Mouse (Mus musculus) B cell, adult 2 months (primary cell): Measurements from ENCODE around the gene Mpig6b.
"Not testable (repeated sequence)": the region's sequence is repeated elsewhere in the genome, so short reads cannot be mapped to it uniquely, and the experiment has no call there.

Experiments used
- DNase-seq, 2 experiments: peaks; one replicate each; pipeline ENCODE4 v3.0.0; 2022

The Mpig6b gene

DNA sequence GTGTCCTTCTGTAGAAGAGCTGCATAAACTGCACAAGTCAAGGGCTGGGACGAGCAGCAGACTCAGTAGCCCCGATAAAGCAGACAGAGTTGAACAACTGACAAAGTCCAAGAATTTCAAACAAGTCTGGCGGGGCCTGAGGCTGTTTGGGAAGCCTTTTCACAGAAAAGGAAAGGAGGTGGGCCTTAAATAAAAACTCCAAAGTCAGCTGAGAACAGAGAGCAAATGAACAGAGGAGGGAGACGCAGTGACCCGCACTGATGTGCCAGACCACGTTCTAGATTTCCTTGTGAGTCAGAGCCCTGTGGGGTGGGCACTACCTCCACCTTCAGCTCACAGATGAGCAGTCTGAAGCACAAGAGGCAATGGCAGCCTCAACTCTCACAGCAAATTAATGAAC lies 31.1 kb downstream of the Mpig6b start:
- DNase-seq: no peak

DNA sequence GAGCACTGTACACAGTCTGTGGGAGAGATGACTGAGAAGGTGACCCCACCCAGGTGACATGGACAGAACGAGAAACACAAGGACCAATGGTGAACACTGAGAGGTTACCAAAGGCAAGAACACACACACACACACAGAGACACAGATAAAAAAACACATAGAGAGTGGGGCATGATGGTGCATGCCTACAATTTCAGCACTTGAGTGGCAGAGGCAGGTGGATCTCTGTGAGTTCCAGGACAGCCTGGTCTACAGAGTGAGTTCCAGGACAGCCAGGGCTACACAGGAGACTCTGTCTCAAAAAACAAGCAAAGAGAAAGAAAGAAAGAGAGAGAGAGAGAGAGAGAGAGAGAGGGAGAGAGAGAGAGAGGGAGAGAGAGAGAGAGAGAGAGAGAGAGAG lies 32.3 kb downstream of the Mpig6b start:
- not testable (repeated sequence) for DNase-seq

DNA sequence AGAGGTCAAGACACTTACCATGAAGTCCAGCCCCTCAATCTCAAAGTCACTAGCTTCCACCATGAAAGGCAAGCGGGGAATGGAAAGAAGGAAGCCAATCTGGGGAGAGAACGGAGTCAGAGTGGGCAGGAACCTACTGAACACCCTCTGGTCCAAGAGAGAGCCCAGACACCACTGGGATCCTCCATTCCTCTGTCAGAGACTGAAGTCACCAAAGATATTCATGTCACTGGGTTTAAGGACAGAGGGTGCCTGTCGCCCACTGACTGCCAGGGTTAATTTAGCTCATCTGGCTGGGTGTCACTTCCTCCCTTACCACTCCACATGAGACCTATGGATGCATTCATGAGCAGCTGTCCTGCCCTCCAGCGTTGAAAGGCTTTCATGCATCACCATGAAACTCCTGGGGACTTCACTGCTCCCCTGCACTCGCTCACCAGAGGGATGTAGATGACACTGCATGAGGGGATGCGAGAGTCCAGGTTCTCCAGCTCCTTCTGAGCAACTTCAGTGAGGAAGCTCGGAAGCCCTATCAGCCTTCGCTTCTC lies 33.6 kb downstream of the Mpig6b start:
- DNase-seq: peak in 1 of 2 experiments; percentile 30

DNA sequence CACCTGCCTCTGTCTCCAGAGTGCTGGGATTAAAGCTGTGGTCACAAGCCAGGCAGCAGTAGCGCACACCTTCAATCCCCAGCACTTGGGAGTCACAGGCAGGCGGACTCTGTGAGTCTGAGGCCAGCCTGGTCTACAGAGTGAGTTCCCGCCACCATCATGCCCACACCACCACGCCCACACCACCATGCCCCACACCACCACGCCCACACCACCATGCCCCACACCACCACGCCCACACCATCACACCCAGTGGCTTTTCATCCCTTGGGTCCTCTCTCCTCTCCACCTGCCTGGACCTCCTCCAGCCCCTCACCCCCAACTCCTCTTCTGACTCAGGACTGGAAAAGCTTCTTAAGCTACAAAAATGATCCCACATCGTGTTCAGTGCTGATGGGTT lies 34.1 kb downstream of the Mpig6b start:
- DNase-seq: no peak

DNA sequence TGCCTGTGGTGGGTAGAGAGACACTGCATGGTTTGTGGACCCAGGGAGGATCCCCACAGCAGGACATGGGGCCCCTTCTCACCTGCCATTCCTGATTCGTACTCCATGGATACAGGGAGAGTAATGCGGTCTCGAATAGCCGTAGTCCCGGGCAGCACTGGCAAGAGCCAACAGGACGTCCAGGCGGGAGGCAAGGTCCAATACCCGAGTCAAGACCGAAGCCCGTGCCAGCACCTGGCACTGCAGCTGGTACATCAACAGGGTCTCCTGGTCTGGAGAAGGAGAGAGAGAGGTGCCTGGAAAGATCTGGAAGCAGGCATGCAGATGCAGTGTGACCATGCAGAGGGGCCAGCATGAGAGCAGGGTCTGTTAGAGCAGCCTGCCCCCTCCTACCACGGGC lies 34.7 kb downstream of the Mpig6b start:
- DNase-seq: no peak

DNA sequence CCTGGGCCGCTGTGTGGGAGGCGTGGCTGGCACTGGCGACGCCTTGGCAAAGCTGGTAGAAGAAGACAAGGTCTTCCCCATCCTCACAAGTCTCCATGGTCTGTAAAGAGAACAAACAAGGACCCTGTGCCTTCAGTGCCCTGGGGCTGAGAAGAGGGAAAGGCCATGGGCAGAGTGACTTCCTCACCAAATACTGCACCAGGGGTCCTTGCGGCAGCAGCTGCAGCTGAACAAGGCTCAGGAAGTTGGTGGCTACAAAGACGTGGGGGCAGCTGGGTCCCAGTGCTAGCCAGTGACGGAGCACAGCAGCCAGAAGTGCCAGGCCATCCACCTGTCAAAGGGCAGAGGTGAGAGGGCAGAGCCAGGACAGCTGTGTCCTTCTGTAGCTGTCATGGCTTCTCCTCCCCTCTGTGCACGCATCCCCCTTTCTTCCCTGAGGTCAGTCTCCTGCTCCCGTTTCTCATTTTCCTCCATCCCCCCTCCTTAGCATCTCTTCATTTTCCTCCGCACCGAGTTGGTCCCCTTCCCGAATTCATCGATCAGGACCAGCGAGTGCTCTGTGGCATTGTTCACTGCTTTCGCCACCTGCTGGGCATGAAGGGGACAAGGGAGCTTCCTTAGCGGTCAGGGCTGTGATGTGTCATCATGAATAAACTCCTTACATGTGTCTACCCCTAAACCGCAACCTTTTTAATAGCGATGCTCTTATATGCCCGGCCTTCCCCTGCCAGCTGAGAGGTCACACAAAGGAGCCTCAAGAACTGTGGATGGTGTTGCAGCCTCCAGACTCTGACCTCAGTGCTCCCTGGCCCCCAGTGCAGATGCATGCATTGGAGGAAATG lies 36.1 kb downstream of the Mpig6b start:
- DNase-seq: peak; percentile 49 to 51

DNA sequence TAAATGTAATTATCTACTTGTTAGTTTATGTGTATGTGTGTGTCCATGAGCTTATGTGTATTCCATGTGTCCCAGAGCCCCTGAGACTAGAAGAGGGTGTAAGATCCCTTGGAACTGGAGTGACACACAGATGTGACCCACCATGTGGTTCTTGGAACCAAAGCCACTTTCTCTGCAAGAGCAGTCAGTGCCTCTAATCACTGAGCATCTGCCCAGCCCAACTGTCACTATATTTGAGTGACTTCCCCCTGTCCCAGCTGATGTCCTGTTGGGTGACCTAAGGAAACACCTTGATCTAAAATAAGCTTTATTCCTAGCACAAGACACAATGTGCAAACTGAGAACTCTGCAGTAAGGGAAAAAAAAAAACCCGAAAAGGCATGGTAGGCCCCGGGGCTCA lies 37.7 kb downstream of the Mpig6b start:
- no peak for DNase-seq

DNA sequence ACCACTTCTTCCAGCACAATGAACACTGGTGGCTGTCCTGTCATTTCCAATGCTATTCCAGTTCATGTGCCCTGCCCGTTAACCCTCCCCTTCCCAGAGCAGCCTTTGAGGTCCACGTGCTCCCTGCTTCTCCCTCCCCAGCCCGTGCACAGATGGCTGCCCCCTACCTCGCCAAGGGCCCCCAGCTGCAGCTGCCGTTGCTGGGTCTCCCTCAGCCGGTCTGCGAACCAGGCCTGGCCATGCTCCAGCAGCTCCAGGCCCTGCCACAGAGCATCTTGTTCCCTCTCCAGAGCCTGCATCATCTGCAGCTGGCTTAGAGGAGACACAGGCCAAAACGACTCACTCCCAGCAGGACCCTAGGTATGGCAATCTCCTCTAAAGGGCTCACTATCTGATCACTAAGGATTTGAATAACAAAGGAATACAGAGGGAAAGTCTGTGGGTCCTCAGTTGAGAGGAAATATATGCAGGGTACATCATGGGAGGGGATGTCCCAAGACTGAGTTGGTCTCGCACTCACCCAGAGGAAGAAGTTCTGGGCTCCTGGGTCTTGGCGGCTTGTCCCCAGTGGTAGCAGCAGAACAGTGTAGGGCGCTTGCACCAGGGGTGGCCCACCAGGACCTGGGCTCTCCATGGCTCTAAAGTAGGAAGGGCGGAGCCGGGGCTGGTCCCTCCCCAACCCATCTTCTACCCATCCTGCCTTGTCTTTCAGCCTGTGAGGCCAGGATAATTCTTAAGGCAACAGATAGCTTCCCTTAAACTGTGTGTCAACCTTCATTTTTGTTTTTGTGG lies 38.5 kb downstream of the Mpig6b start, which contains the start of gene Sapcd1:
Gene Sapcd1 (minus strand): TSS at position 740 of the 792 bp plus-strand sequence.
- peak; percentile 48 to 56 for DNase-seq

DNA sequence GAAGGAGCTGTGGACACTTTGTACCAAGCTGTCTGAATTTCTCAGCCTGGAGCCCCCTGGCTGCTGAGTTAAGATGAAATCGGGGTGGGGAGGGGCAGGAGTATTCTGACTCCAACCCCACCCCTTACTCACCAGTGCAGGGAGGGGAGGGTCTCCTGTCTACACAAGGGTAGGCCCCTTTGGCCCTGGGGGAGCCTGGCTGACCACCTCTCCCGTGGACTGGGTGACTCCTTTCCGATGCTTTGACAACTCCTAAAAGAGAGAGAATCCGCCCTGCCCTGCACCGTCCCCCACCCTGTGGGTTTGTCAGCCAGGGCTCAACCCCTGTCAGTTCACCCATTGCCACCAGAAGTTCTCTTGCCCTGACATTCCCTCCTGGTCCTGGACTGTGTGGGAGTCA lies 39.8 kb downstream of the Mpig6b start:
- no peak for DNase-seq

DNA sequence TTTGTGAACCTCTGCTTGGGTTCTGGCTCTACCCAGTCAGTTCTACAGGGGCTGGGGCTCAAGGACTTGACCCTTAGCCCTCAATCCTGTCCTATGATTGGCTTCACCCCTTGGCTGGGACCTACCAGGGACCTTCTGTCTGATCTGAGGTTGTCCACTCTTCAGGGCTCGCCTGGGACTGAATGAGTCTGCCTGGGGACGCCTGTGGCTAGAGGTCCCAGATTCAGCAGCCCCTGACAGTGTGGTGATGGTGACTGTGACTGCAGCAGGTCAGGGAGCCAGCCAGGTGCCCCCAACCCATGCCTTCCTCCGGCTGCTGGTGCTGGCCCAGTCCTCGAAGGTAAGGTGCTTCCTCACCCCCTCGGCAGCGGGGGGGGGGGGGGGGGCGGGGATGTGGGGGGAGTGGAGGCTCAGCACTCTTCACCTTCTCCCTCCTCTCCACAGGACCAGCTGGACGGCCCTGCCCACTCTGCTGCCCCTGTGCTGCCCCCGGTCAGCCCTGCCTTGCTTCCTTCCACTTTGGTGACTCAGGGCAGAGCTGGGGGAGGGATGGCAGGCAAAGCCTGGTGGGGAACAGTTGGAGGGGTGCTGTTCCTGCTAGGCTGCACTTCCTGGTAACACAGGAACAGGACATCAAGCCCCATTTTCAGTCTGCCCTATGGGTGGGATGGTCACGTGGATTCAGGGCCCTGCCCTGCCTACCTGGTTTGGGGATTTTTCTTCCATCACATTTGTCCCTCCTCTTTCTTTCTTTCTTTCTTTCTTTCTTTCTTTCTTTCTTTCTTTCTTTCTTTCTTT lies 41.1 kb downstream of the Mpig6b start:
- DNase-seq: no peak

DNA sequence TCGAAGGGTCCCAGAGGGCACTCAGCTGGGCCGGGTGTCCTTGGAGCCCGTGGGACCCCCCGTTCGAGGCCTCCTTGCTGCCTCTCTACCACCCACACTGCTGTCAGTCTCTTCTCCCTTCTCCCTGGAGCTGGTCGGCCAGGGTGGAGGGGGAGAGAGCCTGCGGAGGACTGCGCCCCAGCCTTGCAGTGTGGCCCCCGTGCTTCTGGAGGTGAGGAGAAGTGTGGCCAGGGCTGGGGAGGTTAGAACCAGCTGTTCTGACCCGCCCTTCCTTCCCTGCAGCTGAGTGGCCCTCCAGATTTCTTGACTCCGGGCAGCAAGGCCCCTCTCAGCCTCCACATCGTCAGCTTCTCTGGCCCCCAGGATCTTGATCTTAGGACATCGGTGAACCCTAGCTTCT lies 41.7 kb downstream of the Mpig6b start:
- DNase-seq: no peak

DNA sequence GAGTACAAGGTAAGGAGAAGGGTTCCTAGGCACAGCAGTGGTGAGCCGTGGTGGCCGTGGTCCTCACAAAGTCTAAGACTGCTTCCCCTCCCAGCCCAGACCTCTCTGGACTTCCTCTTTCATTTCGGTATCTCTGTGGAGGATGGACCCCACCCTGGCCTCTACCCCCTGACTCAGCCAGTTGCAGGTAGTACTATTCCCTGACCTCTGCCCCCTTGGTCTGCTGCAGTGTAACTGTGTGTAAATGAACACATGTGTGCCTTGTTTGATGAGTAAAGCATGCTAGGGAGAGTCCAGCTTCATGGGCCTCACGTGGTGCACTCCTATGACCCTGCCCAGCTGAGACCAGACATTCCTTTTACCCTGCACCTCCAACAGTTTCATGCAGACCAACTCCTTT lies 42.2 kb downstream of the Mpig6b start:
- DNase-seq: peak; percentile 31 to 40

DNA sequence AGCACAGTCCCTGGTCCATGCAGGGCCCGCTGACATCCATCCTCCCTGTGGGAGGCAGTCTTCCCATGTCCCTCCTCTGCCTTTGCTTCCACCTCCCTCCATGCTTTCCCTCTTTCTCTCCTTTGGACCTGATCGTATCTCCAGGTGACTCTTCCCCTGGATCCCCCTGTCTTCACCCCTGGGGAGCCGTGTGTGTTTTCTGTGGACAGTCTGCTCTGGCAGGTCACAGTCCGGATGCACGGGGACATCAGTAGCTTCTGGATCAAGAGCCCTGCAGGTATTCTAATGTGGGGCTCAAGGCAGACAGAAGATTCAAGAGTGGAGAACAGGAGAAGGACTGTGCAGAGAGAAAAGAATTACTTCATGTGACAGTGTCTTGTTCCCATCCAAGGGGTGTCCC lies 42.8 kb downstream of the Mpig6b start:
- DNase-seq: no peak

DNA sequence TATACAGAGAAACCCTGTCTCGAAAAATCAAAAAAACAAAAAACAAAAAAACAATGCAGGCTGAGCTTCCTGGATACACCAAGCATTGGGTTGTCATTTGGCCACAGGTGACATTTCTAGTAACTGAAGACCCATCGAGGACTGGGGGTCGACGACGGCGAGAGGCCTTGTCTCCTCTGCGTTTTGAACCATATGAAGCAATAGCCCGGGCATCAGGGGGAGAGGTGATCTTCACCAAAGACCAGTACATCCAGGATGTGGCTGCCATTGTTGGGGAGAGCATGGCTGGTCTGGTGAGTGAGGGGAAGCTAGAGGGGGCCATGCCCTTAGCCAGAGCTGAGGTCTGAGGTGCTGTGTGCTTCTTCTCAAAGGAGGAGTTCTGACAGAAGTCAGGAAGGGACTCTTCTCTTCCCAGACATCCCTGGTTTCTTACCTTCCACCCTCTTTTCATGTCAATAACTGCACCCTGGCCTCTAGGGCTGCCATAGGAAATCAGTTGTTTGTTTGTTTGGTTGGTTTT lies 43.4 kb downstream of the Mpig6b start:
- no peak for DNase-seq

DNA sequence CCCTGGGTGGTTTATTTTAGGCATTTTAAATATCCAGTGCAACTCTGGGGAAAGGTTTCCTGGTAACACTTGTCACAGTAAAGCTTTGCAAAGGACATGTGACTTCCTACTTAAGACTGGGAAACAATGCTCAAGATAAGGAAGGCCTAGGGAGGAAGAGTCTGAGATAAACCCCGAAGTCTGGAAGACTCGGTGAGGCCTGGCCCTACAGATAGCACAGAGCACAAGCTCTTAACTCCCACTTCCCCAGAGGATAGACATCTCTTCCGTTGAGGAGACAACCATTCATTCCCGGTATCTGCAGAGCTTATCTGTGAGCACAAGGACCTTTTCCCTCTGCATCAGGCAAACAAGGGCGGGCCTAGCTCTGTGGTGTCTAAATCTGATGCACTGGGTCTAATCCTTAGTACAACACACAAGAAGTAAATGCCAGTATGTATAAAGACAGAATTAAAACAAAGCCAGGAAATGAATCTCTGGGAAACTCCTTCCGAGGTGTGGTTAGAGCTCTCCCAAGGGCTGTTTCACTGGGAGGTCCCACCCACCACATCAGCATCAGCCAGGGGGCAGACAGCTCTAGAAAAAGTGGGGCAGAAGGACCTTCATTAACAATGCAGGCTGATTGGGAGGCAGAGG lies 44.0 kb downstream of the Mpig6b start:
- DNase-seq: no peak

DNA sequence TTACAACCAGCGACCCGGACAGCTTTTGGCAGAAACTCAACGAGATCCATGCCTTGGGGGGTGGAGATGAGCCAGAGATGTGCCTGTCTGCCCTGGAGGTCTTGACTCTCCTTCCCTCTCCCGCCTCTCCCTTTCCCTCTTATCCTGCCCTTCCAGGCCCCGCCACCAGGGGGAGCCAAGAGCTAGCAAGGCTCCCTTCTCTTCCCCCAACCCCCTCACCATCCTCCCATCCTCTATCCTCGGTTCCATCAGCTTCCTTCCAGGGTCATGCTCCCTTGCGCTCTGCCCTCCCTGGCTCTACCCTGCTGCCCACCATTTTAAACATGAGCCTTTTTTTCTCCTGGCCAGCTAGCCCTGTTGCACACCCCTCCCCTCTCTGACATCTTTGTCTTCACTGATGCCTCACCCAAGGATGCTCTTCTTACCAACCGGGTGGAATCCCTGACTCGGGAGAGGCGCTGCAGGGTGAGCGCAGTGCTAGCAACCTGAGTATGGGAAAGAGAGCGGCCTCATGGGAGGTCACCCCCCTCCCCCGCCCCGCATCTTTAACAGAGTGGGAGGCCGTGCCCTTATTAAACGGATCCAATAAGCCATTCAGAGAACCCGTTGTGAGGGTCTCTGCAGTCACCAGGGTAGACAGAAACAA lies 44.7 kb downstream of the Mpig6b start:
- peak; percentile 93 to 95 for DNase-seq

DNA sequence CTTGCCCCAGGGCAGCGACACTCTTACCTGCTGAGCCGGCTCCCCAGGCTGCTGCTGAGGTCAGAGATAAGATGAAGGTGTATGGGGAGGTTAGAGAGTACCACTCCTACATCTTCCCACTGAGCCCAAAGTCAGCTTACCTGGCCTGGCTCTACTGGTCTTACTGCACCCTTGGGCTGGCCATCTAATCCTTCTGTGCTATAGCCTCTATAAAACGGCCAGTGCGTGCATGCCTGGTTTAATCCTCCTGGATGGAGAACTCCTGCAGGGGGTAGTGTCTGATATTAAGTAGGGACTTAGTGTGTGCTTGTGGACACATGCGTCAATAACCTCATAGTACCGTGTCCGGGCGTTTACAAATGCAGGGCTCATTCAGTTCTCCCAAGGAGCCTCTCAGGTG lies 45.4 kb downstream of the Mpig6b start:
- DNase-seq: no peak

DNA sequence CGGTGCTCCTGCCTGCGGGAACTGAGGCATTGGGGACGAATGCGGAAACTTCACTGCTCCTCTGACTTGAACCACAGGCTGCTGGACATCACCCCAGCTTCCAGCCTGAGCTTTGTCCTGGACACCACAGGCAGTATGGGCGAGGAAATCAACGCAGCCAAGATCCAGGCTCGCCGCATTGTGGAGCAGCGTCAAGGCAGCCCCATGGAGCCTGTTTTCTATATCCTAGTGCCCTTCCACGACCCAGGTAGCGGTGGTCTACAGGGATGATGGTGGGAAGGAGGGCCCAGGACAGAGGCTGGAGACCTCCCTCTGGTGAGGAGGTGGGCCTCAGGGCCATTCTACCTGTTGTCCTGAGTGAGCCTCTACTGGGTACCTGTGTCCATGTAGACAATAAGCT lies 46.1 kb downstream of the Mpig6b start:
- no peak for DNase-seq

DNA sequence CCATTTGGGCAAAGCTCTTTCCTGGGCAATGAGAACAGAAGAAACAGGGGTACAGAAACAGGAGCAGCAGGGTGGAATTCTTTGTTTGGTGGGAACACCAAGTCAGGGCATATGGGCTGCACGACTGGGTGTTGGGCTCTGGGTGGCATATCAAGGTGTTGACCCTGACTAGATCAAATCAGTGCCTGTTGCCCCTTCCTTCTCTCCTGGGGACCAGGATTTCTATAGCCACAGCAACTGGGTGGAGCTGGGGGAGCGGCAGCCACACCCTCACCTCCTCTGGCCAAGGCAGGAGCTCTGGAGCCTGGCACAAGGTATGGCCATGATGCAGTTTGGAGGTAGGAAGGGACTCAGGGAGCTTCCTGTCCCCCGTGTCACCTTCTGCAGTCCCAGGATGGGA lies 47.8 kb downstream of the Mpig6b start:
- no peak for DNase-seq

DNA sequence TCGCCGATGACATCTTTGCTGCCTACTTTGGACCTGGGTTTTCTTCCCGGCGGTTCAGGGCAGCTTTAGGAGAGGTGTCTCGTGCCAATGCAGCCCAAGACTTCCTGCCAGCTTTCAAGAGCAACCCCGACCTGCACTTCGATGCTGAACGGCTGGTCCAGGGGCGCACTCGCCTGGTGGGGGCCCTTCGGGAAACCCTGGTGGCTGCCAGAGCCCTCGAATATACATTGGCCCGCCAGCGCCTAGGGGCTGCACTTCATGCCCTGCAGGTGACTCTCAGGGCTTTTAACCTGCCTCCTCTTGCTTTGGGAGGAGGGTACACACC lies 48.3 kb downstream of the Mpig6b start:
- DNase-seq: no peak

DNA sequence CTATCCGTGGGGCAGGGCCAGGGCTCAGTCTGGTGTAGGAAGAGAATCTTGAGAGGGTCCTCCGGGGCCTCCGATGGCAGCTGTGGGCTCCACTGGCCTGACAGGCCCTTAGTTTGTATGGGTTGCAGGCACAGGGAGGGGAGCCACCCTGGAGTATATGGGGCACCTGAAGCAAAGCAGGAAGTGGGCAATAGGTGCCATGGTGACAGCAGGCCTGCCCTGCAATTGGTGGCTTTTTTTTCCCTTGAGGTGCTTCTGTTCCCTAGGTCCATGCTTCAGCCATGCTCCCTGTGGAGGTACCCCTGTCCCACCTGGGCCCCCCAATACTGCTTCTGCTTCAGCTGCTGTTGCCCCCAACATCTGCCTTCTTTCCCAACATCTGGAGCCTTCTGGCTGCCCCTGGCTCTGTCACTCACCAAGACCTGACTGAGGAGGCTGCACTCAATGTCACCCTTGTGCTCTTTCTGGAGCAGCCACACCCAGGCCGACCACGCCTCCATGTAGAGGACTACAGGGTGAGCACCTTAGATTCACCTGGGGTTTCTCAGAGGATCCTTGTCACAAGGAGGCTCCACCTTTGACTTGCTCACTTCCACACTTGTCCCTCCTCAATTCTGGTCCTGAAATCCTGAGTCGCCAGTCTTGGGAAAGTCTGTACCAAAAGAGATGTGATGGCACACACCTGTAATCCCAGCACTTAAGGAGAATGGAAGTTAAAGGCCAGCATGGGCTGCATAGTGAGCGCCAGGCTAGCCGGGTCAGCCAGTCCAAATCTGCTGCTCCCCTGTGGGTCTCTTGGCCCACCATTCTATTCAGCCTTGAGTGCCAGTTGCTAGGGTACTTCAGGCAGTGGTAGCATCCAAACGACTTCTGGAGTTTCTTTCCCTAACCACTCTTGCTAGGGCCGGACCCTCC lies 48.9 kb downstream of the Mpig6b start:
- no peak for DNase-seq
